Mouse (Mus musculus) T-helper 17 cell (primary cell): Measurements from ENCODE around the gene Rps3.

ENCODE experiments used
- in situ Hi-C, 2 experiments: fragments of 300-600 bp; cut with MboI, MseI; formaldehyde crosslinking; loops; 1 replicate in 1 of 2; 2 replicates in 1 of 2; pipeline ENCODE4 v1.15.1; 2025; ENCODE audit warnings: high pct_unique_total_duplicates in 2 of 2

Gene Rps3

DNA sequence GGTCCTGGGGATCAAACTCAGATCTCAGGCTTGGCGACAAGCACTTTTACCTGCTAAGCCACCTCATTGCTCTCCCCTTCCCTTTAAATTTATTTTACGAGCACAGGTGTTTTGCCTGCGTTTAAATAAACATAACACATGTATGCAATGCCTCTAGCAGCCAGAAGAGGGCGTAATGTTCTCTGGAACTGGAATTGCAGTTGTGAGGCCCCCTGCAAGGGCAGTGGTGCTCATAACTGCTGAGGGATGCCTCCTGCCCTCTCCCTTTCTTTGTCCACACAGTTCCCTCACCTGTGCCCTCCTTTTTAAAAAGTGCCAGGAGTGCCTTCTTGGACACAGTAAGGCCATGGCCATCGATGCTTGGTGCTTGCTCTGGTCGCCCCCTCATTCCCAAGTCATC, 39.5 kb downstream of the Rps3 start:
- in situ Hi-C loops, result no loop called here

DNA sequence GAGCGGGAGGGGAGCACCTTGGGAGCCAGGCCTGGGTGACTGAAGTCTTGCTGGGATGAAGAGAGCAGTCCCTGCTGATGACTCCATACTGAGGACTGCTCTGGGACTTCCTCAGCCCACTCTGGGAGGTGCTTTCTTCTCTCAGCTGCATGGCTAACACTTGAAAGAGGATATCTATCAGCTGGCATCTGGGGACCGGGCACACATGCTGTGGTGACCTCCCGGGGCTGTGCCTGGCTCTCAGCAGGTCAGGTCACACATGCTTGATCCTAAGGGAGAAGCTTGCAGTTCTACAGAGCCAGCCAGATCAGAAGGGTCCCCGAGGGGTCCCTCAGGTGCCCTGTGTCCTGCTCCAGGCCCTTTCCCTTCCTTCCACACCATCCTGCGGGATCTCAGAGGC, 40.4 kb downstream of the Rps3 start:
- in situ Hi-C loops, result no loop called here

DNA sequence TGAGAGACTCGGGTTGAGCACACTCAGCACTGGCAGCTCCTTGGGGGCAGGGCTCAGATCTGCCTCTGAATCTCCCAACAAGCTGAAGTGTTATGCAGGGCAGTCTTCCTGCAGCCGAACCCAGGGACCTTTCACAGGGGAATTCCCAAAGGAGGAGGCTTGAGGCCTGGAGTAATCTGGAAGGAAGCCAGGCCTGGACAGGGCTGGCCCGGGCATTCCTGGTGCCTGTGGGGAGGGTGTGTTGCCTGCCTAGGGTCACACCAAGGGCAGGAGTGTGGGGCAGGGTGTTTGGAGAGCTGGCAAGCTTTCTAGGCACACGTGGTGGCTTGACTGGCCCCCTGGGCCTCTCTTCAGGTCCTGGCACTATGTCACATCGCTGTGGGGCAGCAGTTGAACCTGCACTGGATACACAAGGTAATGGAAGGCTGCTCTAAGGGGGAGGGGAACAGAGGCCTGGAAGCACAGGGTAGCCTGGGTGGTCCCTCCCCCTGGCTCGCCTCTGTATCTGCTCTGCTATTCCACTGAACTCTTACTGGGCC, 41.9 kb downstream of the Rps3 start:
- in situ Hi-C loops, result no loop called here

DNA sequence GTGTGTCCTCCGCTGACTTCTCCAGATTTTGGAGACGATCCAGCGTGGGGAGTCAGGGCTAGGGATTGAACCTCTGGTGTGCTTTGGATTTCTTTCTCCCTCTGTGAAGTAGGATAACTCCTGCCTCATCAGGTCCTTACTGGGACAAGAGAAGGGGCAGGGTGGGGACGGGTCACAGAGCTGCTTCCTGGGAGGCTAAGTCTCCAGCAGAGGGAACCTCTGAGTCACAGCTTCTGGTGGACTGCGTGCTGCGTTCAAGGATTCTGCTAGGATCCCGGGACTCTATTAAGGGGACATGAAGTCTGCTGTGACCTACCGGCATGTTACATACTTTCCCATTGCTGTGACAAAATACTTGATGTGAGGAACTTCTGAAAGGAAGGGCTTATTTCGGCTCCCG, 44.7 kb downstream of the Rps3 start:
- in situ Hi-C loops, result no loop called here

GRCm38 (mm10) chr7:99436530-99436929, 47.0 kb downstream of the Rps3 start:
- in situ Hi-C loops, result no loop called here

DNA sequence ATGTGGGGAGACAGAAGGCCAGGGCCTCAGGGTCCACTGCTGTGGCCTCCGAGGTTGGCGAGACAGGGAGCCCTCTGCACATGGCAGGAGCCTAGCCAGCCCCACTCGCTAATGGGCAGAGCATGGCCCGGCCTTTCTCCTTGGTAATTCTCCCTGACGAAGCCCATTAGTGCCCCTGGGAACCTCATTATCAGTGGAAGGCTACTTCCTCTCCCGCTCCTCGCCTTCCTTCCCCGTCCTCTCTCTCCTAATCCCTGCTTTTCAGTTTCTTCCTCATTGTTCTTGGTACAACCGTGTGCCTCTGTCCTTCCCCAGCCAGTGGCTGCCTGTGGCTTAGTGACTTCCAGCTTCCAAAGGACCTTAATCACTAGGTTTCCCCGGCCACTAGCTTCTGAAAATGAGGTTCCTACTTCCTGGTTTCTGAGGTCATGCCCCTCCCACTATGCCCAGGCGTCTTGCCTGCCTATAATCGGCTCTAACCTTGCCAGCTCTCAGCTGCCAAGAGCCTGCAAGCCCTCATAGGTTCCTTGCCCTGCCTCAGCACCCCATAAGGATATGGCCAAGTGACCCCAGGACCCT, 48.8 kb downstream of the Rps3 start:
- in situ Hi-C loops, result no loop called here

GRCm38 (mm10) chr7:99432863-99433262, 50.7 kb downstream of the Rps3 start:
- in situ Hi-C loops, result no loop called here

- in situ Hi-C loops, result no loop called here
Measured at GRCm38 (mm10) chr7:99432248-99432647, 51.3 kb downstream of the Rps3 start.

GRCm38 (mm10) chr7:99430246-99430645, 53.3 kb downstream of the Rps3 start:
- in situ Hi-C loops, result no loop called here

DNA sequence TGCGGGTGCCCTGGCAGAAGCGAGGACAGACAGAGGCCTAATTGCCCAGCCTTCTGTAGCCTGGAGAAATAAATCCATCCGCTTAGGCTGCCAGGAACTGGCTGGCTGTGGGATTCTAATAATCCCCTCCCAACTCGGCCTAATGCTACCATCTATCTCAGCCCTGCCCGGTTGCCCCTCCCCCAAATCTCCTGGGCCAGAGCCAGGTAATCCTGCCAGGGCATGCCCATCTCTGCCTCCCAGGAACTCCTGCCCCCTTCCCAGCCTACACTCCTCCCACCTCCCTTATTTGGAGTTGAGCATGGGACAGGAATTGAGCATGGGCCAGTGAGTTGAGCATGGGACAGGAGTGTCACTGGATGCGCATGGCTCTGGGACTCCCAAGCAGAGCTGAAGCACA, 53.8 kb downstream of the Rps3 start:
- in situ Hi-C loops, result no loop called here

DNA sequence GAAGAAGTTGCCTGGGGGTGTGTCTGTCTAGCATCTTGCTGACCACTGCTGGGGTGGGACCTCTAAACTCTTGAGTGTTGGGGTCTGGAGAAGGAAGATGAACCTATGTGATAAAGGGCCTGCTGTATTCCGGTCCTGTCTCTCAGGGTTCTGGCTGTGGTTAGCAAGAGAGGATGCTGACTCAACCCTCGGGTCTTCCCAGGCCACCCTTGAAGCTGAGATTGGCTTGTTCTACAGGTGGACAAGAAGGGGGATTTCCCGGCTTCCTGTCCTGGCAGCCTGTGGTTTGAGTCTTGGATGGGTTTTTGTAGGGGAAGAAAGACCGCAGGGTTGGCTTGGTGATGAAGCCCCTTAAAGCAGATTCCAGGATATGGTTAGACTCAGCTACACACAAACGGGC, 54.7 kb downstream of the Rps3 start:
- in situ Hi-C loops, result no loop called here

DNA sequence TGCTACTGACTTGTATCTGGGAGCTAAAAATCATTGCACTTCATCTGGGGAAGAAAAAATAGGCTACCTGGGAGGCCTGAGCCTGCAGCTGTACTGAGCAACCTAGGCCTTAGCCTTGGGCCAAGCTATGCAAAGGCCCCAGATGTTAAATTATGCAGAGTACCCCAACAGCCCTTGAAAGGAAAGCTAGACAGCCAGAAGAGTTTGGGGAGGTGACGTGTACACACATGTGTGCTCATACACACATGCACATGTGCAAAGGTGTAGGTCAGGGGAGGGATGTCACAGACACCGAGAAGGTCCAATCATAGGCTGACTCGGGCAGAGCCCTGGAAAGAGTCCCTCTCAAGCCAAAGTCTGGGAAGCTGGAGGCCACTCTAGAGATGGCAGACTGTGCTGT, 55.6 kb downstream of the Rps3 start:
- in situ Hi-C loops, result no loop called here
